Mouse (Mus musculus) heart, adult 2 months (tissue): ENCODE measurements around the gene Satb2.

Source experiments
- CTCF ChIP-seq: fragments of 200-600 bp; IDR thresholded peaks from 2 replicates; pipeline ENCODE4 v1.8.1; 2022; ENCODE audit warnings: antibody characterized with exemption, mild to moderate bottlenecking, moderate library complexity
- EP300 ChIP-seq: fragments of 200-500 bp; IDR thresholded peaks from 2 replicates; pipeline ENCODE4 v1.6.1; 2011; ENCODE audit warnings: low read depth, low read length, control low read depth; ENCODE audit not compliant: insufficient read depth

DNA sequence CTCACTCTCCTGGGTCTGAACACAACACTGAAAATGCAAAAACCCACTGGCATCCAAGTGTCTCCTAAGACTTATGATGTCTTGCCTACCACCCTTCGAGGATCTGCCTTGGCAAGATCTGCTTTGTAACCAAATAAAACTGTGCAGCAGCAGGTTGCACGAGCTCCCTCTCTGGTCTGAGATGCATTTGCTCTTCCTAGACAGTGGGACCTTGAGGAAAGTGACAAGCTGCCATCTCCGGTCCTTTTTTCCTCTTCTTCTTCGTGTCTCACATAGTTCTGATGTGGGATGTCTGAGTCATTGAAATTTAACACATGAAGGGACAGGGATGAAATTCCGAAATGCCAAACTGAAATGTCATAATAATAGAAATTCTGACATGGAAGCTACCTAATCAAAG lies 85.7 kb downstream of the Satb2 start:
- TF ChIP-seq EP300: no peak
- no peak for TF ChIP-seq CTCF
